Mouse (Mus musculus): Measurements from ENCODE around the gene Cacna1c.
"Not testable (repeated sequence)": the region's sequence is repeated elsewhere in the genome, so short reads cannot be mapped to it uniquely, and the experiment has no call there.

The Cacna1c gene

DNA sequence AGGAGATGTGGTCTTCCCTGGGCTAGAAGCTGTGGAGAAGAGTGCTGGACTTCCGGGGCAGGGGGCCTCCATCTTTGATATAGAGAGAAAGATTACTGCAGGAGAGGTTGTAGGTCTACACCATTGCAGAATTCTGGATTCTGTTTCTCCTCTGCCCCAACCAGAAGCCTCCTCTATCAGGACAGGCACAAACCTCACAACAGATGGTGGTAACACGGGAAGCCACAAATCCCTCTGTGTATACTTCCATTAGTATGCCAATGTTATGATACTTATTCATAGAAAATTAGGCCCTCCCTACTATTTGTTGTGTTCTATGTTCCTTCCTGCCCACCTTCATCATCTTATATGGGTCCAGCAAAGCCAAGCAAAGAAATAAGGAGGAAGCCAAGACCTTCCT lies 552.7 kb downstream of the Cacna1c start:
- no peak for DNase-seq

DNA sequence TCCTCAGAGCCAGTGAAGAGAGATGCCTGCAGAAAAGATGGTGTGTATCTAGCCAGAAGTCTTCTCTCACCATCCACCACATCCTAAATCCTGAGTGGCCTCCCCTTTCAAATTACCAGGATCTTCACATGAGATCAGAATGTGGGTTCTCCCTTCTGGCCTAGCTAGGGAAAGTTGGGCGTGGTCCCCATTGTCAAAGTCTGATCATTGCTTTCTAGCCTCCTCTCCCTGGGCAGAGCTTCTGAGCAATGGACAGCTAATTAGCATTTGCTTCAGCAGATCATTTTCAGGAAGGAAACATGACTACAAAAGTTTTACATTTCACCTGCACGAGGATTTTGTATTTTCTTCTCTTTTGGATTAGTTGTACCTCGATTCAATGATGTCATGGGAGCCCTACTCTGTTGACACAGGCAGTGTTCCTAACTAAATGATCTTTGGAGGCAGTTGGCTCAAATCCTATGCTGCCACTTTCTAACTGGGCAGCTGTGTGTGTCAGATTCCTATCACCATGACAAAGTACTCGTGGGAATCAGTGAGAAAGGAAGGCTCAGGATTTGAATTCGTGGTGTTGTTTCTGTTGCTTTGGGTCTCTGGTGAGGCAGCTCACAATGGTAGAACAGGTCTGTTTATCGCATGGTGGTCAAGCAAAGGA lies 554.4 kb downstream of the Cacna1c start:
- DNase-seq = no peak

DNA sequence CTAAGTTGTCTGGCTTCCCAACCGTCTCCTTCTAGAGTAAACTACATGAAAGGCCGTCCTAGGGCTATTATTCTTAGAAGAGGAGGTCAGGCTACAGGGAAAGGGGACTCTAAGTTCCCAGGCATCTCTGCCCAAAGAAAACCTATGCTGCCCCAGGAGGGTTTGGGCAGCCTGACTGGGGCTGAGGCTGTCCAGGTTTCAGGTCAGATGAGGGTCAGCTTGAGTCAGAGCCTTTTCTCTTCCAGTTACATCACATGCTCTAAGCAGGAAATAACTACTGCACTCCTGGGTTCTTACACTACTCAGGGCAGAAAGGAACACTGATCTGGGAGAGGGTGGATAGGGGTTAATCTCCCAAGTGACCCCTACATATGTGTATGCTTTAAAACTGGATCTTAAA lies 556.4 kb downstream of the Cacna1c start:
- no peak for DNase-seq

DNA sequence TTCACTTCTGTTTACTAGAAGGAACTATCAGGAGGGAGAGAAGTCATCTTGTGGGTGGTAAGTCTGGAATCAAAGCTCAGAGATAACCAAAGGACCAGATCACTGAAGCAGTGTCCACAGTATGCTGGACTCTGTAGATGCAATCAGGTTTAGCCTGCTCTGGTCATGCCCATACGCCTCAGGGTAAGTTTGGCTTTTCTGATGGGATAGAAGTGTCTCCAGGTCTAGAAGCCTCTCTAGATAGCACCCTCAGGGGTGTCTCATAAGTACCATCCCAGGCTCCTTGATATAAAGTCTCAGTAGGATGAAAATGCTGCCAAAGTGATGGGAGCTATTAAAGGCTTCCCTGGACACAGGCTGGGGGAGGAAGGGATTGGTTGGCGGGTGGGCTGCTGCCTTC lies 557.3 kb downstream of the Cacna1c start:
- no peak for DNase-seq

DNA sequence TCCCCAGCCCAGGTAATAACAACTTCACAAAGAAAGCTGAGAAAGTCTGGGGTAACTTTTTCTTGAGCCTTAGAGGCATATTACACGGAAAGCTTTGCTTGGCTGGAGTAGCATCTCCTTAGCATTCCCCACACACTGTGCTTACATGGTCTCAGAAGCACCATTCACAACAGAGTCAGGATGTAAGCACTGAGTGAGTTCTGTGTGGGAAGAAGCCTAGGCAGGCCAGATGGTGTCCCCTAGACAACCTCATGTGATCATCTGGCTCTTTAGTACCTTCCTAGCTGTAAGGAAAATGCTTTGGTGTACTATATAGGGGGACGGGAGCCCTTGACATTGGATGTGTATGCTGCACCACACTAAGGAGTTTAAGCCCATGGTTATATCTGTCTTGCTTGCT lies 563.7 kb downstream of the Cacna1c start:
- no peak for DNase-seq

- no peak for DNase-seq
Observed at GRCm38 (mm10) chr6:118630006-118630405, 566.2 kb downstream of the Cacna1c start.

GRCm38 (mm10) chr6:118626246-118626645 lies 570.0 kb downstream of the Cacna1c start:
- DNase-seq = peak in 1 of 2 experiments; percentile 11

DNA sequence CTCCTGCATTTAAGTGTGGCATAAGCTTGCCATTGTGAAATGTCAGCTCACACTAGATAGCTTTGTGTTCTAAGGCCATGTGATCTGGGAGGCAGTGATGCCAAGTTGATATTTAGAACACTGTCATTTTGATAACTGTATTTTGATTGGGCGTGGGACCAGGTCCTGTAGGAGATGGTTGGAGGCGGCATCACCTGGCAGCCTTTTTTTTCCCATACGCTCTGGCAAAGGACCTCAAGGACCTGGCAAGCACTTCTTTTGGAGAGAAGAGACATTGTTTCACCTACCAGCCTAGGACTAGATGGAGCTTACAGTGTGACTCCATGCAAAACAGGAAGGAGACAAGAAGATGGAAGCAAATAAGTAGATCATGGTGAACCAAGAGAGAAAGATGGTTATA lies 572.6 kb downstream of the Cacna1c start:
- no peak for DNase-seq

- no peak for DNase-seq
Observed at GRCm38 (mm10) chr6:118621866-118622265, 574.4 kb downstream of the Cacna1c start.

GRCm38 (mm10) chr6:118621406-118621805 lies 574.8 kb downstream of the Cacna1c start:
- DNase-seq = no peak

- no peak for DNase-seq
Observed at GRCm38 (mm10) chr6:118608906-118609305, 587.3 kb downstream of the Cacna1c start.

DNA sequence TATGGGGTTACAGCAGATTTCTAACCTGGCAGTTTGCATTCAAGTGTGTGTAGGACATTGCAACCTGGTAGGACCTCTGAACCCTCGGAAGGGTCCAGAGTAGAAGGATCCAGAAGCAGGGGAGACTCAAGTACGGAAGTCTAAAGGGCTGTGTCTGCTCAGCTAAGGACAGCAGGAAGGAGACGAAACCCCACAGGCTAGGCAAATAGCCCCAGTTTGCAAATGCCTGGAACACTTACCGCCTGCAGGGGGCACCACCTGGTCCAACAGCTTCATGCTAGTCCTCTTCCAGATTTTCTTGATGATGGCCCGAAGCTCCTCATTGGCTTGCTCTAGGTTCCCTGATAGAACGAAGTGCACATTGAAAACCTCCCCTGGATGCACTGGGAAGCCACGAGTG lies 590.2 kb downstream of the Cacna1c start:
- peak in 1 of 2 experiments; percentile 14 for DNase-seq

- no peak for DNase-seq
Observed at GRCm38 (mm10) chr6:118603825-118604224, 592.4 kb downstream of the Cacna1c start.

DNA sequence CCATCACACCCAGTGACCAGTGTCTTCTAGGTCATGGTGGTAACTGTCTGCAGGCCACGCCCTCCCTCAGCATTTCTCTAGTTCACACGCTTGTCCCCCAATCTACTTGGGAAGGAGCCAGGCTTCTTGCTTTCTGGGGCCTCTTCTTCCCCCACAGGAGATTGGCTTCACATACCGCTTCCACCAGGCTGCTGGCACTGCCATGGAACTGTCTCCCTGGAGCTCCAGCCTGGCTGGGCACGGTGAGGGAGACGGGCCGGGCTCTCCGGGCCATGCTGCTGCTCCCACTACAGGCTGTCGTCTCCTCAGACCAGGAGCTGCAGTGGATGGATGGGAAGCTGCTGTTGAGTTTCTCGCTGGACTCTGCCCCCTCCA lies 600.5 kb downstream of the Cacna1c start:
- DNase-seq = no peak

- DNase-seq = no peak
Observed at GRCm38 (mm10) chr6:118594833-118595680, 601.2 kb downstream of the Cacna1c start.

DNA sequence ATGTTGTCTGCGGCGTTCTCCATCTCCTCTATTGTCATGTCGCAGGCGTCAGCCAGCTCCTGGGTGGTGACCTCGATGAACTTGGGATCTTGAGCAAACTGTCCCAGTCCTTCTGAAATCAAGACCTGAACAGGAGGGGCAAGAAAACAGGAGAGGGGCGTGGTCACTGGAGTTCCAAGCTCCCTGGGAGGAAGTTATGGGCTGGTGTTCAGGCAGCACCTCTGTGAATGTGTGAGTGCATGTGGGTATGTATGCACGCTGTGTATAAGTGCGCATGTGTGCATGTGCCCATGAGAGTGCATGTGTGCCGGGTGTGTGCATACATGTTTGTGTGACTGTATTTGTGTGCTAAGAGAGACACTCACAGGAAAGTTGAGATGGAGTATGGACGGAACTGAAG lies 602.1 kb downstream of the Cacna1c start:
- peak in 1 of 2 experiments; percentile 7 for DNase-seq

- DNase-seq = peak; percentile 45 to 71
Observed at GRCm38 (mm10) chr6:118593377-118594061, 602.7 kb downstream of the Cacna1c start.

DNA sequence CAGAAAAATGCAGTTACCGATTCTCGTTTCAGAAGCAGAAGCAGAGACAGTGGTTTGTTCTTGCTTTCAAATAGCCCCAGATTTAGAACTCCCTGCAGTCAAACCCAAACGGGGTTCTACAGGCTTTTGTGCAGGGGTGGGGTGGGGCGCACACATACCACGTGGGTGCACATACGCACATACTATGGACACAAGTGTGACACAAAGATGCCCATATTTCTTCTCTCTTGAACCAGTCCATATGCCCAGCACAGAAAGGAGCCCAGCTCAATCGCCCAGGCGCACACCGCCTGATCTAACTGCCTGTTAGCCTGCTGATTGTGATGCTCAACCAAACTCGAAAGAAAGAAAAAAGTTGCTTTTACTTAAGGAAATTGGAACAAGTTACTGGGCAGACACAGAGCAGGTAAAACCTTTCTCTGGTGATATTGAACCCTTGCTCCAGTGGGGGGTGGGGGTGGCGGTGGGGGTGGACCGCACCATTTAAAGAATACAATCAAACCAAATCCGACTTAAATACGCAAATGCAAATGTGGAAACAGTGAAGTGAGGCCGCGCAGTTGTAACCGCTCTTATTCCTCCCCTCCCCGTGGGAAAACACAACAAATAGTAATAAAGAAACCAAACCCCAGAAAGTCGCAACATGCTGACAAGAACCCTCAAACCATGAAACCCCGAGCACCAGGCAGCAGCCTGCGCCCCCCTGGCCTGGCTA lies 603.4 kb downstream of the Cacna1c start:
- DNase-seq = no peak

DNA sequence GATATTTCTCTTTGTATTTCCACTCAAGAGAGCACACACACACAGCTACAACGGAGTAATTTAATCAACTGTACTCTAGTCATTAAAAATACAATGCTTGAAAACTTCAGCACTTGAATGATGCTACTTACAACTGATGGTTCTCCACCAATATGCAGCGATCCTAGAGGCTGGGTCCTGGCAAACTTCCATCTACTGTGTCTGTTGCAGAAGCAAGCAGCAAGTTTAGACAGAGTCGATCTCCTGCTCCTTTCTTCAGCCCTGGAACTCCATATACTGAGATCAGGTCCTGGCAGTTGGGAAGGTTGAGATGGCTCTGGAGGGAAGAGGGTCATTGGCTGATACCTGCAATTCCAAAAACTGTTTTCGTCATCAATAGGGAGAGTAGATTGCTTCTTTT lies 617.5 kb downstream of the Cacna1c start:
- DNase-seq = not testable (repeated sequence)

- peak; percentile 13 to 40 for DNase-seq
Observed at GRCm38 (mm10) chr6:118574351-118574750, 621.9 kb downstream of the Cacna1c start.

DNA sequence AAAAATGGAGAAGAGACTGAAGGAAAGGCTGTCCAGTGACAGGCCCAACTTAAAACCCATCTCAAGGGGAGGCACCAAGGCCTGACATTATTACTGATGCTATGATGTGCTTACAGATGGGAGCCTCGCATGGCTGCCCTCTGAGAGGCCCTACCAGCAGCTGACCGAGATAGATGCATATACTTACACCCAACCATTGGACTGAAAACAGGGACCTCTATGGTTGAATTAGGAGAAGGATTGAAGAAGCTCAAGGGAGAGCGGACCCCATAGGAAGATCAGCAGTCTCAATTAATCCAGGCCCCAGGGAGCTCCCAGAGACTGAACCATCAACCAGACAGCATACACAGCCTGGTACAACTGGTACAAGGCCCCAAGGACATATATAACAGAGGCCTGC lies 628.4 kb downstream of the Cacna1c start:
- no peak for DNase-seq

- DNase-seq = peak; percentile 94 to 97
Observed at GRCm38 (mm10) chr6:118561745-118562609, 634.2 kb downstream of the Cacna1c start, which contains the start of gene Ankrd26. Gene Ankrd26, minus strand, starts transcription at chr6:118562226.

Data from kidney, postnatal 36 days (tissue).